Mouse (Mus musculus): ENCODE measurements around the gene Gm20662.

- no peak for TF ChIP-seq CTCF (IDR thresholded peaks at IDR 0.05; ENCODE audit: low read depth)
- TF ChIP-seq EP300 (optimal IDR thresholded peaks at IDR 0.05), result no peak
Observed at GRCm38 (mm10) chr9:107949922-107950235, 46.3 kb upstream of the Gm20662 start, which contains the start of gene Traip.

Data from stomach, postnatal 0 days (tissue).